Mouse (Mus musculus): ENCODE data around the gene Hist1h1a. TPM values are rescaled to one million over a fixed set of nuclear protein-coding genes. Genes with fewer than 3 reads are reported as not detected.

Hist1h1a gene
- total and polyA plus RNA-seq, 3 experiments = 2.4 to 1,163 (median 30.9) TPM

GRCm38 (mm10) chr13:23716261-23717042, 47.0 kb upstream of the Hist1h1a start:
- TF ChIP-seq BHLHE40 (IDR thresholded peaks at IDR 0.05; ENCODE audit: low read depth, low read length) (no peak), GABPA (IDR thresholded peaks at IDR 0.05; ENCODE audit: insufficient replicate concordance, low read depth, low read length) (no peak), NRF1 (IDR thresholded peaks at IDR 0.05; ENCODE audit: low read depth, low read length) (no peak), ELF1 (IDR thresholded peaks at IDR 0.05; ENCODE audit: low read depth, low read length) (no peak), PAX5 (IDR thresholded peaks at IDR 0.05; ENCODE audit: low read length) (no peak), KAT2A (IDR thresholded peaks at IDR 0.05; ENCODE audit: insufficient replicate concordance, low read length) (no peak), RCOR1 (conservative IDR thresholded peaks at IDR 0.05; ENCODE audit: low read depth, low read length) (no peak), TCF12 (IDR thresholded peaks at IDR 0.05; ENCODE audit: low read depth, low read length) (no peak), MAZ (IDR thresholded peaks at IDR 0.05; ENCODE audit: low read depth, low read length) (no peak), TBP (conservative IDR thresholded peaks at IDR 0.05; ENCODE audit: low read depth, low read length) (no peak), POLR2A (IDR thresholded peaks at IDR 0.05; ENCODE audit: low read depth, low read length) (no peak), SIN3A (IDR thresholded peaks at IDR 0.05; ENCODE audit: low read length) (no peak), ZC3H11A (IDR thresholded peaks at IDR 0.05; ENCODE audit: low read depth, low read length) (no peak), MYC (IDR thresholded peaks at IDR 0.05; ENCODE audit: low read depth, low read length) (no peak), RAD21 (IDR thresholded peaks at IDR 0.05; ENCODE audit: low read depth, low read length) (no peak), USF2 (conservative IDR thresholded peaks at IDR 0.05; ENCODE audit: low read depth, low read length) (no peak), MAFK (IDR thresholded peaks at IDR 0.05; ENCODE audit: insufficient replicate concordance, low read length) (no peak), MAX (IDR thresholded peaks at IDR 0.05; ENCODE audit: low read length) (no peak)
- in situ Hi-C loops (cut with MboI; ENCODE audit: low pct_ligation_motif_present, low pct_unique_long_range_greater_than_20kb, low sequenced_read_pairs) (no loop called here), dilution Hi-C loops (cut with MboI; ENCODE audit: extremely low pct_ligation_motif_present, extremely low pct_unique_long_range_greater_than_20kb, low sequenced_read_pairs) (no loop called here)
- Histone ChIP-seq H3K4me1 (ENCODE audit: control insufficient read depth in 1 of 2, insufficient read depth in 2 of 2) (peaks cover 0 to 3% of the 10 kb centered on the region in 2 experiments; a peak in 1 of 4 replicates), H3K9me3 (replicated peaks; ENCODE audit: low read length) (no peaks in the 10 kb centered on the region), H3K36me3 (replicated peaks in 1 of 2; ENCODE audit: control insufficient read depth in 1 of 2, insufficient read depth in 1 of 2, low read length in 1 of 2) (no peaks in the 10 kb centered on the region), H3K9ac (ENCODE audit: insufficient read depth, low read depth) (no peak overlapping the region), H3K79me2 (replicated peaks; ENCODE audit: control insufficient read depth, extremely low read depth, insufficient read depth, poor library complexity, severe bottlenecking) (no peaks in the 10 kb centered on the region), H3K27ac (ENCODE audit: insufficient read depth, low read depth) (no peak overlapping the region), H3K4me3 (replicated peaks in 1 of 3; ENCODE audit: low read depth in 2 of 3, low read length in 2 of 3, poor library complexity in 1 of 3) (no peak overlapping the region), H3K4me2 (ENCODE audit: insufficient read depth, low read depth, poor library complexity, severe bottlenecking) (no peak overlapping the region), H3K27me3 (replicated peaks) (no peaks in the 10 kb centered on the region)
- DNase-seq (ENCODE audit: extremely low read depth) = no peak

- TF ChIP-seq MAZ (IDR thresholded peaks at IDR 0.05; ENCODE audit: low read depth, low read length) (no peak), RAD21 (IDR thresholded peaks at IDR 0.05; ENCODE audit: low read depth, low read length) (no peak), JUND (conservative IDR thresholded peaks at IDR 0.05; ENCODE audit: low read depth, low read length) (no peak), CTCF (conservative IDR thresholded peaks at IDR 0.05 in 1 of 2, IDR thresholded peaks at IDR 0.05 in 1 of 2; ENCODE audit: low read depth in 2 of 2, low read length in 2 of 2) (no peak), BHLHE40 (IDR thresholded peaks at IDR 0.05; ENCODE audit: low read depth, low read length) (no peak), SMC3 (IDR thresholded peaks at IDR 0.05; ENCODE audit: low read depth, low read length) (no peak), POLR2AphosphoS2 (IDR thresholded peaks at IDR 0.05; ENCODE audit: low read depth, low read length) (no peak), JUN (IDR thresholded peaks at IDR 0.05; ENCODE audit: insufficient read depth, low read depth, low read length) (no peak), NRF1 (IDR thresholded peaks at IDR 0.05; ENCODE audit: low read depth, low read length) (no peak), ELF1 (IDR thresholded peaks at IDR 0.05; ENCODE audit: low read depth, low read length) (no peak), RCOR1 (conservative IDR thresholded peaks at IDR 0.05; ENCODE audit: low read depth, low read length) (no peak), USF1 (IDR thresholded peaks at IDR 0.05; ENCODE audit: low read depth, low read length) (no peak), ETS1 (conservative IDR thresholded peaks at IDR 0.05; ENCODE audit: low read depth, low read length) (no peak), MXI1 (IDR thresholded peaks at IDR 0.05; ENCODE audit: low read depth, low read length) (no peak), ZKSCAN1 (IDR thresholded peaks at IDR 0.05; ENCODE audit: borderline replicate concordance, low read depth, low read length) (no peak), NELFE (IDR thresholded peaks at IDR 0.05; ENCODE audit: low read depth, low read length) (no peak)
- Histone ChIP-seq H3K4me3 (replicated peaks in 1 of 3; ENCODE audit: low read depth in 2 of 3, low read length in 2 of 3, poor library complexity in 1 of 3) (no peak overlapping the region), H3K4me2 (ENCODE audit: insufficient read depth, low read depth, poor library complexity, severe bottlenecking) (no peak overlapping the region), H3K79me2 (replicated peaks; ENCODE audit: control insufficient read depth, extremely low read depth, insufficient read depth, poor library complexity, severe bottlenecking) (no peaks in the 10 kb centered on the region), H3K9me3 (replicated peaks; ENCODE audit: low read length) (no peaks in the 10 kb centered on the region), H3K4me1 (ENCODE audit: control insufficient read depth in 1 of 2, insufficient read depth in 2 of 2) (peaks cover 0 to 3% of the 10 kb centered on the region in 2 experiments; a peak in 1 of 4 replicates), H3K9ac (ENCODE audit: insufficient read depth, low read depth) (no peak overlapping the region), H3K27me3 (replicated peaks) (no peaks in the 10 kb centered on the region), H3K27ac (ENCODE audit: insufficient read depth, low read depth) (no peak overlapping the region), H3K36me3 (replicated peaks in 1 of 2; ENCODE audit: control insufficient read depth in 1 of 2, insufficient read depth in 1 of 2, low read length in 1 of 2) (no peaks in the 10 kb centered on the region)
- DNase-seq (ENCODE audit: extremely low read depth) = no peak
- dilution Hi-C loops (cut with MboI; ENCODE audit: extremely low pct_ligation_motif_present, extremely low pct_unique_long_range_greater_than_20kb, low sequenced_read_pairs) = no loop called here
- in situ Hi-C loops (cut with MboI; ENCODE audit: low pct_ligation_motif_present, low pct_unique_long_range_greater_than_20kb, low sequenced_read_pairs) = no loop called here
These were observed 46.3 kb upstream of the Hist1h1a start for GRCm38 (mm10) chr13:23717176-23717575.

Measured in CH12.LX (cell line).